Mouse (Mus musculus): ENCODE data around the gene Dcdc2b.

GRCm38 (mm10) chr4:129661584-129661983 is 47.5 kb upstream of the Dcdc2b start:
- TF ChIP-seq CTCF (conservative IDR thresholded peaks at IDR 0.05; ENCODE audit: low read length) (no peak), POU5F1 (IDR thresholded peaks at IDR 0.05; ENCODE audit: borderline replicate concordance, low read length) (no peak)

Measured in E14TG2a.4 (cell line).